Mouse (Mus musculus): ENCODE measurements around the gene Rbm47.

The Rbm47 gene

GRCm38 (mm10) chr5:66156431-66156962 is 16.4 kb downstream of the Rbm47 start:
- peak; percentile 21 to 33 for DNase-seq

DNA sequence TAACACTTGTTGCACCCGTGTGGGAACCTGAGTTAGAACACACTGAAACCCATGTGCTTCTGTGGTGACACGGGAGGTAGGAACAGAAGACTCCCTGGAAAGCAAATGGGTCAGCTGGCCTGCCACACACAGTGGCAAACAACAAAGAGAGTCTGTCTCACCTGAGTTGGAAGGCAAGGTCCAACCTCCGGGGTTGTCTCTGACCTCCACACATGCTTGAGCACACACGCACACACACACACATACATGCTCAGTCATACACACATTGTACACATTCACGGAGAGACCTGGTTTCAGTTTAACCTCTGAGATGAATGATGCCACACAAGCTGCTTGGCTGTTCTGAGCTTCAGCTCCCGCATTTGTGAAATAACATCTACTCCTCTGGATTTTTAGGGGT is 18.3 kb downstream of the Rbm47 start:
- no peak for DNase-seq

- DNase-seq: no peak
Observed at GRCm38 (mm10) chr5:66153486-66153885, 19.4 kb downstream of the Rbm47 start.

DNA sequence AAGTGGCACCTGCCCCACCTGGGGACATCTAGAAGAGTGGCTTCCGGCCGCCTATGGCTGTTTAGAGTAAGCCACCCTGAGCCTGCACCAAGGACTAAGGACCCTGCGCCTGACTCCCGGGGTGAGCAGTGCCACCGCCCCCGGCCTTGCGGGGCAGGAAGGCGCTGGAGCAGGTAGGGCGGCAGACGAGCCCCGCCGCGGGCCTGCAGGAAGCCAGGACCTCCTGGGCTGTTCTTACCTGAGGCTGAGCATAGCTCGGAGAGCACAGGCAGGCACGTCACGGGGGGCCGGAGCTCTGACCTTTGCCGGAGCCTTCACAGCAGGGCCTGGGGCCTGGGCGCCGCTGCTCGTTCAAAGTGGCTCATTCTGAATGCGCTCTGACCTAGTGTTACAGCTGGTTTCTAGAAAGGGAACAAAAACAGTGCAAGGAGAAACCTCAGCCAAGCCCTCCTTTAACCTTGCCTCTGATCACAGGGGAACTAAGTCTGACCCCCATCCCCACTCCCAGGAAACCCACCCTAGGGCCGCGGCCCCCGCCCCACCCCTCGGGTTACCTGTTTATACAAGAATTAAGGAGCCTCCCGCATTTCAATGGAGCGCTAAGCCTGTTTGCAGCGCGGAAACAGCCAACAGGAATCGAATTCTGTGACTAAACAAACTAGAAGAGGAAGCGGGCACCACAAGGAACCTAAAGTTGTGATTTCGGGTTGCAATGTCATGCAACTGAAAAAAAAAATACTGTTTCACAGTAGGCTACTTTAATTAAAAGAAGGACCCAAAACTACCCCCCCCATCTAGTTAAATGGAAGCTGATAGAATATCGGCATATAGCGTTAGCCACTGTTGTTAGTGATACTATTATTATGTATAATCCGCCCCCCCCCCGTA is 21.4 kb downstream of the Rbm47 start:
- DNase-seq: peak; percentile 15 to 20

GRCm38 (mm10) chr5:66150706-66151300 is 22.1 kb downstream of the Rbm47 start:
- peak; percentile 48 to 64 for DNase-seq

DNA sequence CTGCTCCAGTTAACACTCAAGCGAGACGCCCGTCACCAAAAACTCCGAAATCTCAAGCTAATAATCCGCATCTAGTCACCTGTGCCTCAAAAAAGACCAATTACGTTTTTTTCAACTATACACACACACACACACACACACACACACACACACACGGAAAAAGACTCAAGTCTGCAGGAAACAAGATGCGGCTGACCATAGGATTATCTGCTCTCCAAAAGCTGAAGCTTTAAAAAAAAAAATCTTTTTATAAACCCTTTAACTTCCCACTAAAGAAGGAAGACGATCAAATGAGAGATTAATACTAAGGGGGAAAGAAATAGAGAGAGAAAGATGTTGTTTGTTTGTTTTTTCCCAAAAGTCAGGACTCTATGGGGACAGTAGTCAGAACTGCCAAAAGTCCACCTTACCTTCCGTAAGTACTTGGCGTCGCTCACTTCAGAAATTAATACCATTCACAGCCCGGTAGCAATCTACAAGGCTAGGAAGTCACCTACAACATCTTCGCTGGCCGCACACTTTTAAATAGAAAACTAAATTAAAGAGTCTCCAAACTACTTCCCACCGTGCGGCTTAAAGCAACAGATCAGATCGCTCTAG is 22.7 kb downstream of the Rbm47 start:
- DNase-seq: no peak

DNA sequence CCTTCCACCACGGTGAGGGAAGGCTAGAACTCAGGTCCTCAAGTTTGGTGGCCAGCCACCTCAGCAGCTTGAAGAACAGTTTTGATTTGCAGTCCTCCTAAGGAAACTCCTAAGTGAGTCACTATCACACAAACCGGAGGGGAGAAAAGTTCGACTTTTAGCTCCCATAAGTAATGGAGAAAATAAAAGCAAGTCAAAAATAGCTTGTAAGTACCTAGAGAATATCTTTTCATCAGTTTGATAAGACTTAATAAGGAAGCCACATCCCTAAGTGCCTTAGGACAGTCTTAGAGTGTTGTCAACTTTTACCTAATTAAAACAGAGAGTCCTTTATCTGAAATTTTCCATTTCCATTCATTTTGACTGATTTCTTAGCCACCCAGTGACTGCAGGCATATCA is 23.3 kb downstream of the Rbm47 start:
- no peak for DNase-seq

- no peak for DNase-seq
Observed at GRCm38 (mm10) chr5:66149111-66149510, 23.8 kb downstream of the Rbm47 start.

GRCm38 (mm10) chr5:66147313-66147712 is 25.6 kb downstream of the Rbm47 start:
- no peak for DNase-seq

- DNase-seq: no peak
Observed at GRCm38 (mm10) chr5:66145583-66145982, 27.3 kb downstream of the Rbm47 start.

GRCm38 (mm10) chr5:66143093-66144032 is 29.6 kb downstream of the Rbm47 start:
- DNase-seq: no peak

DNA sequence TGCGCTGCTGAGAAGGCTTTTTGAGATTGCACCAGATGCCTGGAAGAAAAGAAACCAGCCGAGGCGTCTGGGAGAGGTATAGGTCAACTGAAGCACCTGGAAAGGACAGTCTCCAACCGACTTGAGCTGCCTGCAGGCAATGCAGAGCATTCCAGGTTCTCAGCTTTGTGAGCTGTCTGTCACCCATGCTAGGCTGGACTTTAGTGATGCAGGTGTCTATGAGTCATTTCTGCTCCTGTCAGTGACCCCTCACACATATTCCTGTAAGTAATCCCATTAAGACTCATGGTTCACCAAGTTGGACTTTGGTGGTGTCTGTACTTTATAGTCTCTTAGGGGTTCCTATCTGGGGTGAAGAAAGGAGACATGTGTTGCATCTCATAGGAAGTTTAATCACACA is 31.4 kb downstream of the Rbm47 start:
- no peak for DNase-seq

DNA sequence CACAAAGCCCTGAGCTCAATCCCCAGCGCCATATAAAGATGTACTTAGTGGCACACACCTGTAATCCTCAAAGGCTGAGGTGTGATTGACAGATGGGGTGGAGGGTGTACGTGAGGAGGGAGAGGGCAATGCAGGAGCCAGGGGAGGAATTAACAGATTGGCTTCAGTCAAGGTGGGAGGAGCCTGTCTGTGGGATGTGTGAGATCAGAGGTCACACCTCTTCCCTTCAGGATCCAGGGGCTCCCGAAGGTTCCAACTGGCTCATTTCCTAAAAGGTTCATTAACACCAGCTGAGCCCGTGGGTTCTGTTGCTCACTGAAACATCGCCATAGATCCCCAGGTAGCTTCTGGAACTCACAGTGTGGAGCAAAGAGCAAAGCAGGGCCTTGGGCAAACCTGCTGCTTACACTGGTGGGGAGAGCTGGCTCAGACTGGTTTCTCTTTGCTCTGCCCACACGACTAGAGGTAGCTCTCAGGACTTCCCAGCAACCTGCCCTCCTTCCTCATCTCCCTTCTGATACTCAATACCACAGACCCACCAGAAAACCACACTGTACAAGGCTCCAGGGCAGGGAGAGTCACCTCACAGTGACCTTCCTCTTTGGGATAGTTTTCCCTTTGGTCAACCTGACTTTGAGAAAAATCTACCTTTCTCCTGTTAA is 33.2 kb downstream of the Rbm47 start:
- peak in 1 of 2 experiments; percentile 6 for DNase-seq

DNA sequence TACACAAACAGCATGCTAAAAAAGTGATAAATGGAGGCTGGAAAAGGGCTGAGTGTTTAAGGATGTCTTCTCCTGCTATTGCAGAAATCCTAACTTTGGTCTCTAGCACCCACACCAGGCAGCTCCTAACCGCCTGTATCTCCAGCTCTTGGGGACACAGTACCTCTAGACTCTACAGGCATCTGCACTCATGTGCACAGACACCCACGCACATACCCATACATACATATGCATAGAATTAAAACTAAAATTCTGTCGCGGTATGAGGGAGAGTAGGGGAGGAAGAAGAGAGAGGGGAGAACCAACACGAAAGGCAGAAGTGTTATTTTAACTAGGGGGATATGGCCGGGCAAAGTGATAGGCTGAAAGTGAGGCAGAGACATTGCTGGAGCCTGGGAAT is 33.7 kb downstream of the Rbm47 start:
- DNase-seq: no peak

DNA sequence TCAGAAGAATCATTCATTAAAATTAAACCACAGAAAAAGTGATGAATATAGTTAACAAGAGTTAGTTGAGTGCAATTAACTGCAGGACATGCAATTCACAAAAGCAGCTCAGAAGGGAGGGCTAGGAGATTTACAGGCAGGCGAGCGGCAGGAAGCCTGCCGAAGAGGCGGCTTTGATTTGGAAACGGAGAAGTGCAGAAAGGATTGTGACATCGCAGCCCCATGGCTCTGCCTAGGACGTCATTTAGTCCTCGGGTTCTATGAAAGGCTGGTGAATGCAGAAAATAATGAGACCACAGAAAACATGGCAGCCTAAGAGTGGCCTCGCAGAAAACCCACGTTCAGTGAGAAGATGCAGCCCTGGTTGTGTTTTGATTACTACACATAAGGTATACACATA is 34.3 kb downstream of the Rbm47 start:
- peak in 1 of 2 experiments; percentile 16 for DNase-seq

GRCm38 (mm10) chr5:66137250-66137649 is 35.7 kb downstream of the Rbm47 start:
- DNase-seq: no peak

DNA sequence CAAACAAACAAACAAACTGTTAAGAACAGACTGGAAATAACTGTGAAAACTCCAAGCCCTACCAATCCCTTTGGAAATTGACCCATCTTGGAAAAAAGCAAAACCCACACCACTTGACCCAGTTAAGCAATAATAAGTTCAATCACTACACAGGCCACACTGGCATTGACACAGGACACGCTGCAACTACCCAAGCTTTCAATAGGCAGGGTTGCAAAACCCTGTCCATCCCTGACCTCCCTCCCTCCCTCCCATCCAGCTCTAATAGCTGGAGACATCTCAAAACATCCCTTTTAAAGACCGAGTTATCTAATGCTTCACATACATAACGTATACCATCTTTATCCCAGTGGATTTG is 37.1 kb downstream of the Rbm47 start:
- no peak for DNase-seq

GRCm38 (mm10) chr5:66135161-66135852 is 37.6 kb downstream of the Rbm47 start:
- no peak for DNase-seq

- no peak for DNase-seq
Observed at GRCm38 (mm10) chr5:66134578-66134977, 38.3 kb downstream of the Rbm47 start.

DNA sequence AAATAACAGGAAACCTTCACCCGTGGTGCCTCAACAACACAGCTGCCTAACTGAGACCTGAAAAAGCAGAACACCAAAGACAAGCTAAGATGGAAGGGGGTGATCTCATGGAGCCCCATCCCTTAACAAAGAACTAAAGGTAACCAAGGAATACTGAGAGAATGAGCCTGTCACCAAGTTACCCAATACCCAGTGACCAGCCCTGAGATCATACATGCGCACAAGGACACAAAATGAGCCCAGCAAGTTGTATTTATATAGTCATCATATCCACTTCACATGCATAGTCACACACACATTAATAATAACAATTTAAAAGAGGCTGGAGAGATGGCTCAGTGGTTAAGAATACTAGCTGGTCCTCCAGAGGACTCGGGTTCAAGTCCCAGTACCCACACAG is 44.0 kb downstream of the Rbm47 start:
- DNase-seq: no peak

- no peak for DNase-seq
Observed at GRCm38 (mm10) chr5:66125418-66125817, 47.5 kb downstream of the Rbm47 start.
